Mouse (Mus musculus) limb, embryonic 15.5 days (tissue): ENCODE measurements around the gene Chrm1. TPM values are rescaled to one million over a fixed set of nuclear protein-coding genes. Genes with fewer than 3 reads are reported as not detected.

Experiments
- polyA plus RNA-seq: library from polyadenylated mRNA; unstranded; fragments of >200 nt; fragmentation: Nextera tagmentation; extraction: Ambion mirVana; gene quantifications from 2 replicates; pipeline ENCODE4 v1.2.1, GENCODE M21; 2015

Gene Chrm1
- polyA plus RNA-seq, 1 experiment from 2014 or later = 0.18 TPM

Other genes starting within 250 kb of the Chrm1 start
- 0.04 TPM in 1 of 2 replicates, not detected in the other for gene Slc22a8, start 72.5 kb upstream of the Chrm1 start, polyA plus RNA-seq
- gene Slc22a6, start 45.8 kb upstream of the Chrm1 start, polyA plus RNA-seq = 0.06 TPM in 1 of 2 replicates, not detected in the other
- 118 and 148 TPM in 2 replicates for gene Slc3a2, start 59.6 kb downstream of the Chrm1 start, polyA plus RNA-seq
- 93.8 and 96.0 TPM in 2 replicates for gene Wdr74, start 72.0 kb downstream of the Chrm1 start, polyA plus RNA-seq
- 1.7 and 2.3 TPM in 2 replicates for gene 1700092M07Rik, start 76.9 kb downstream of the Chrm1 start, polyA plus RNA-seq
- gene Stx5a, start 77.6 kb downstream of the Chrm1 start, polyA plus RNA-seq = 185 and 189 TPM in 2 replicates
- 171 and 188 TPM in 2 replicates for gene Nxf1, start 93.3 kb downstream of the Chrm1 start, polyA plus RNA-seq
- 141 and 155 TPM in 2 replicates for gene Tmem223, start 107.2 kb downstream of the Chrm1 start, polyA plus RNA-seq
- gene Tmem179b, start 110.7 kb downstream of the Chrm1 start, polyA plus RNA-seq = 78.4 and 81.7 TPM in 2 replicates
- gene Taf6l, start 122.6 kb downstream of the Chrm1 start, polyA plus RNA-seq = 24.9 and 25.3 TPM in 2 replicates
- 149 and 152 TPM in 2 replicates for gene Polr2g, start 134.8 kb downstream of the Chrm1 start, polyA plus RNA-seq
- 4.6 and 4.8 TPM in 2 replicates for gene Zbtb3, start 138.8 kb downstream of the Chrm1 start, polyA plus RNA-seq
- 50.4 and 56.8 TPM in 2 replicates for gene Ttc9c, start 155.5 kb downstream of the Chrm1 start, polyA plus RNA-seq
- gene Hnrnpul2, start 156.2 kb downstream of the Chrm1 start, polyA plus RNA-seq = 5.4 and 5.6 TPM in 2 replicates
- not detected in 2 replicates for gene AC129217.1, start 166.0 kb downstream of the Chrm1 start, polyA plus RNA-seq
- 77.4 and 93.6 TPM in 2 replicates for gene Bscl2, start 173.7 kb downstream of the Chrm1 start, polyA plus RNA-seq
- 2.0 and 3.0 TPM in 2 replicates for gene Gng3, start 175.4 kb downstream of the Chrm1 start, polyA plus RNA-seq
- gene Lrrn4cl, start 187.0 kb downstream of the Chrm1 start, polyA plus RNA-seq = 3.1 and 4.3 TPM in 2 replicates
- 173 and 176 TPM in 2 replicates for gene Ubxn1, start 207.7 kb downstream of the Chrm1 start, polyA plus RNA-seq
- 65.9 and 69.1 TPM in 2 replicates for gene Uqcc3, start 217.1 kb downstream of the Chrm1 start, polyA plus RNA-seq
- 69.3 and 76.7 TPM in 2 replicates for gene Lbhd1, start 219.9 kb downstream of the Chrm1 start, polyA plus RNA-seq
- not detected in 2 replicates for gene Gm49403, start 220.1 kb downstream of the Chrm1 start, polyA plus RNA-seq
- 76.8 and 80.9 TPM in 2 replicates for gene 1810009A15Rik, start 225.1 kb downstream of the Chrm1 start, polyA plus RNA-seq
- not detected in 2 replicates for gene Gm49416, start 225.1 kb downstream of the Chrm1 start, polyA plus RNA-seq
- 38.6 and 42.0 TPM in 2 replicates for gene Ints5, start 229.2 kb downstream of the Chrm1 start, polyA plus RNA-seq
- 97.4 and 102 TPM in 2 replicates for gene Ganab, start 234.3 kb downstream of the Chrm1 start, polyA plus RNA-seq